Mouse (Mus musculus): ENCODE measurements around the gene Ipo4. TPM values are rescaled to one million over a fixed set of nuclear protein-coding genes. Genes with fewer than 3 reads are reported as not detected.

Gene Ipo4
- polyA plus RNA-seq, 1 experiment from 2014 or later: 78.7 TPM

GRCm38 (mm10) chr14:55659960-55660573 lies 24.3 kb upstream of the Ipo4 start, which contains the start of gene Mdp1:
Gene Mdp1, minus strand, starts transcription at chr14:55660508.
- peak; percentile 97 for ATAC-seq (ENCODE audit: low read depth)
- Histone ChIP-seq H3K36me3 (ENCODE audit: control insufficient read depth, insufficient read depth, low read length) (peaks cover 19% of the 10 kb centered on the region), H3K9me3 (ENCODE audit: control insufficient read depth, low read length) (no peaks in the 10 kb centered on the region), H3K27ac (ENCODE audit: low read length) (peak within 1 kb of the TSS; percentile 26), H3K9ac (ENCODE audit: low read length) (peak within 1 kb of the TSS; percentile 70), H3K4me2 (ENCODE audit: low read depth, low read length) (peak within 1 kb of the TSS; percentile 61), H3K4me1 (replicated peaks; ENCODE audit: control insufficient read depth, insufficient read depth, low read length) (peaks cover 11% of the 10 kb centered on the region), H3K4me3 (ENCODE audit: low read length) (peak within 1 kb of the TSS; percentile 75), H3K27me3 (ENCODE audit: control insufficient read depth, insufficient read depth, low read depth, low read length) (no peaks in the 10 kb centered on the region)
- WGBS: 0% methylated on average over 39 of the region's 39 CpGs

GRCm38 (mm10) chr14:55658011-55658410 lies 22.3 kb upstream of the Ipo4 start:
- H3K9me3 ChIP-seq (ENCODE audit: control insufficient read depth, low read length): no peaks in the 10 kb centered on the region
- ATAC-seq (ENCODE audit: low read depth): no peak
- no peaks in the 10 kb centered on the region for H3K27me3 ChIP-seq (ENCODE audit: control insufficient read depth, insufficient read depth, low read depth, low read length)
- H3K27ac ChIP-seq (ENCODE audit: low read length): no peak overlapping the region
- no peak overlapping the region for H3K4me2 ChIP-seq (ENCODE audit: low read depth, low read length)
- WGBS: 84% methylated on average over 5 of the region's 5 CpGs
- no peak overlapping the region for H3K4me3 ChIP-seq (ENCODE audit: low read length)
- H3K36me3 ChIP-seq (ENCODE audit: control insufficient read depth, insufficient read depth, low read length): peaks cover 14% of the 10 kb centered on the region; the same call in 1 of the 2 replicates
- no peak overlapping the region for H3K9ac ChIP-seq (ENCODE audit: low read length)
- H3K4me1 ChIP-seq (replicated peaks; ENCODE audit: control insufficient read depth, insufficient read depth, low read length): peaks cover 11% of the 10 kb centered on the region

GRCm38 (mm10) chr14:55656935-55657334 lies 21.2 kb upstream of the Ipo4 start:
- Histone ChIP-seq H3K9me3 (ENCODE audit: control insufficient read depth, low read length) (no peaks in the 10 kb centered on the region), H3K27ac (ENCODE audit: low read length) (no peak overlapping the region), H3K27me3 (ENCODE audit: control insufficient read depth, insufficient read depth, low read depth, low read length) (no peaks in the 10 kb centered on the region), H3K36me3 (ENCODE audit: control insufficient read depth, insufficient read depth, low read length) (peaks cover 8% of the 10 kb centered on the region; the same call in 1 of the 2 replicates), H3K4me3 (ENCODE audit: low read length) (no peak overlapping the region), H3K9ac (ENCODE audit: low read length) (no peak overlapping the region), H3K4me1 (replicated peaks; ENCODE audit: control insufficient read depth, insufficient read depth, low read length) (peaks cover 11% of the 10 kb centered on the region), H3K4me2 (ENCODE audit: low read depth, low read length) (no peak overlapping the region)
- no peak for ATAC-seq (ENCODE audit: low read depth)
- WGBS: 77% methylated on average over 3 of the region's 3 CpGs

- Histone ChIP-seq H3K4me3 (ENCODE audit: low read length) (no peak overlapping the region), H3K4me1 (replicated peaks; ENCODE audit: control insufficient read depth, insufficient read depth, low read length) (no peaks in the 10 kb centered on the region), H3K9me3 (ENCODE audit: control insufficient read depth, low read length) (no peaks in the 10 kb centered on the region), H3K4me2 (ENCODE audit: low read depth, low read length) (no peak overlapping the region), H3K27ac (ENCODE audit: low read length) (no peak overlapping the region), H3K9ac (ENCODE audit: low read length) (no peak overlapping the region), H3K27me3 (ENCODE audit: control insufficient read depth, insufficient read depth, low read depth, low read length) (no peaks in the 10 kb centered on the region), H3K36me3 (ENCODE audit: control insufficient read depth, insufficient read depth, low read length) (no peaks in the 10 kb centered on the region)
- 81% methylated on average over 7 of the region's 7 CpGs for WGBS
- ATAC-seq (ENCODE audit: low read depth): no peak
These were observed 15.8 kb upstream of the Ipo4 start for GRCm38 (mm10) chr14:55651528-55651927.

- 93% methylated on average over 2 of the region's 2 CpGs for WGBS
- no peak for ATAC-seq (ENCODE audit: low read depth)
- Histone ChIP-seq H3K4me3 (ENCODE audit: low read length) (no peak within 1 kb of the TSS), H3K4me1 (replicated peaks; ENCODE audit: control insufficient read depth, insufficient read depth, low read length) (peaks cover 1% of the 10 kb centered on the region), H3K27ac (ENCODE audit: low read length) (no peak within 1 kb of the TSS), H3K9me3 (ENCODE audit: control insufficient read depth, low read length) (no peaks in the 10 kb centered on the region), H3K27me3 (ENCODE audit: control insufficient read depth, insufficient read depth, low read depth, low read length) (no peaks in the 10 kb centered on the region), H3K4me2 (ENCODE audit: low read depth, low read length) (no peak within 1 kb of the TSS), H3K36me3 (ENCODE audit: control insufficient read depth, insufficient read depth, low read length) (no peaks in the 10 kb centered on the region), H3K9ac (ENCODE audit: low read length) (no peak within 1 kb of the TSS)
These were observed 14.1 kb upstream of the Ipo4 start, which contains the start of gene Tssk4 for GRCm38 (mm10) chr14:55649884-55650283. Gene Tssk4, plus strand, starts transcription at chr14:55650184.

- 14% methylated on average over 17 of the region's 17 CpGs for WGBS
- Histone ChIP-seq H3K9me3 (ENCODE audit: control insufficient read depth, low read length) (no peaks in the 10 kb centered on the region), H3K36me3 (ENCODE audit: control insufficient read depth, insufficient read depth, low read length) (peaks cover 19% of the 10 kb centered on the region), H3K4me1 (replicated peaks; ENCODE audit: control insufficient read depth, insufficient read depth, low read length) (peaks cover 13% of the 10 kb centered on the region), H3K27me3 (ENCODE audit: control insufficient read depth, insufficient read depth, low read depth, low read length) (no peaks in the 10 kb centered on the region), H3K9ac (ENCODE audit: low read length) (peak overlapping the region; percentile 98), H3K4me3 (ENCODE audit: low read length) (peak overlapping the region; percentile 96), H3K4me2 (ENCODE audit: low read depth, low read length) (peak overlapping the region; percentile 87), H3K27ac (ENCODE audit: low read length) (peak overlapping the region; percentile 97)
- ATAC-seq (ENCODE audit: low read depth): no peak
These were observed 8.6 kb upstream of the Ipo4 start for GRCm38 (mm10) chr14:55644261-55644888.

- under 1% methylated on average over 87 of the region's 89 CpGs for WGBS
- peak within 1 kb of the TSS; percentile 87 for H3K4me2 ChIP-seq (ENCODE audit: low read depth, low read length)
- peak within 1 kb of the TSS; percentile 98 for H3K9ac ChIP-seq (ENCODE audit: low read length)
- no peaks in the 10 kb centered on the region for H3K27me3 ChIP-seq (ENCODE audit: control insufficient read depth, insufficient read depth, low read depth, low read length)
- peaks cover 26% of the 10 kb centered on the region for H3K36me3 ChIP-seq (ENCODE audit: control insufficient read depth, insufficient read depth, low read length)
- peak within 1 kb of the TSS; percentile 97 for H3K27ac ChIP-seq (ENCODE audit: low read length)
- ATAC-seq (ENCODE audit: low read depth): peak; percentile 90
- no peaks in the 10 kb centered on the region for H3K9me3 ChIP-seq (ENCODE audit: control insufficient read depth, low read length)
- peaks cover 13% of the 10 kb centered on the region for H3K4me1 ChIP-seq (replicated peaks; ENCODE audit: control insufficient read depth, insufficient read depth, low read length)
- H3K4me3 ChIP-seq (ENCODE audit: low read length): peak within 1 kb of the TSS; percentile 96
These were observed 7.5 kb upstream of the Ipo4 start, which contains the start of gene Tm9sf1 for GRCm38 (mm10) chr14:55643060-55643907. Gene Tm9sf1, minus strand, starts transcription at chr14:55643806.

- peaks cover 32% of the 10 kb centered on the region for H3K36me3 ChIP-seq (ENCODE audit: control insufficient read depth, insufficient read depth, low read length)
- H3K9me3 ChIP-seq (ENCODE audit: control insufficient read depth, low read length): no peaks in the 10 kb centered on the region
- WGBS: 12% methylated on average over 8 of the region's 8 CpGs
- 0 out of 2 replicates have a peak, but pooled peaks have one; percentile 20 for ATAC-seq (ENCODE audit: low read depth)
- no peaks in the 10 kb centered on the region for H3K27me3 ChIP-seq (ENCODE audit: control insufficient read depth, insufficient read depth, low read depth, low read length)
- H3K4me2 ChIP-seq (ENCODE audit: low read depth, low read length): peak overlapping the region; percentile 87
- peak overlapping the region; percentile 96 for H3K4me3 ChIP-seq (ENCODE audit: low read length)
- H3K27ac ChIP-seq (ENCODE audit: low read length): peak overlapping the region; percentile 97
- H3K4me1 ChIP-seq (replicated peaks; ENCODE audit: control insufficient read depth, insufficient read depth, low read length): peaks cover 13% of the 10 kb centered on the region
- peak overlapping the region; percentile 98 for H3K9ac ChIP-seq (ENCODE audit: low read length)
These were observed 6.9 kb upstream of the Ipo4 start for GRCm38 (mm10) chr14:55642679-55643059.

- Histone ChIP-seq H3K9ac (ENCODE audit: low read length) (no peak overlapping the region), H3K27ac (ENCODE audit: low read length) (no peak overlapping the region), H3K4me3 (ENCODE audit: low read length) (no peak overlapping the region), H3K4me1 (replicated peaks; ENCODE audit: control insufficient read depth, insufficient read depth, low read length) (peaks cover 13% of the 10 kb centered on the region), H3K27me3 (ENCODE audit: control insufficient read depth, insufficient read depth, low read depth, low read length) (no peaks in the 10 kb centered on the region), H3K4me2 (ENCODE audit: low read depth, low read length) (no peak overlapping the region), H3K36me3 (ENCODE audit: control insufficient read depth, insufficient read depth, low read length) (peaks cover 38% of the 10 kb centered on the region), H3K9me3 (ENCODE audit: control insufficient read depth, low read length) (no peaks in the 10 kb centered on the region)
- WGBS: 91% methylated on average over 13 of the region's 13 CpGs
- no peak for ATAC-seq (ENCODE audit: low read depth)
These were observed 5.5 kb upstream of the Ipo4 start for GRCm38 (mm10) chr14:55641291-55641690.
